Mouse (Mus musculus) hindbrain, embryonic 15.5 days (tissue): Measurements from ENCODE around the gene Tcf7l2. TPM values are rescaled to one million over a fixed set of nuclear protein-coding genes. Genes with fewer than 3 reads are reported as not detected.

Experiments used
- ATAC-seq: fragments of 200-750 bp; cut with Nextera tagmentation; 2 replicates; pipeline ENCODE4 v1.8.0; 2017; ENCODE audit warnings: low read depth, moderate number of reproducible peaks, moderate TSS enrichment; ENCODE audit not compliant: low FRiP score
- H3K27ac ChIP-seq: fragments of 300-500 bp; sonication (generic); replicated peaks from 2 replicates; pipeline ENCODE4 v1.5.1; 2015; ENCODE audit warnings: mild to moderate bottlenecking, inconsistent platforms
- H3K27me3 ChIP-seq: fragments of 300-500 bp; sonication (generic); 2 replicates; pipeline ENCODE4 v1.6.1; 2015; ENCODE audit warnings: control low read depth, inconsistent platforms
- H3K36me3 ChIP-seq: fragments of 300-500 bp; sonication (generic); 2 replicates; pipeline ENCODE4 v1.6.1; 2015; ENCODE audit warnings: control low read depth, inconsistent platforms
- H3K4me1 ChIP-seq: fragments of 300-500 bp; sonication (generic); replicated peaks from 2 replicates; pipeline ENCODE4 v1.6.1; 2015; ENCODE audit warnings: control low read depth, inconsistent platforms
- H3K4me2 ChIP-seq: fragments of 300-500 bp; sonication (generic); 2 replicates; pipeline ENCODE4 v1.6.1; 2015; ENCODE audit warnings: moderate library complexity, mild to moderate bottlenecking, inconsistent platforms
- H3K4me3 ChIP-seq: fragments of 300-500 bp; sonication (generic); 2 replicates; pipeline ENCODE4 v1.5.1; 2015; ENCODE audit warnings: mild to moderate bottlenecking, inconsistent platforms
- H3K9ac ChIP-seq: fragments of 300-500 bp; sonication (generic); 2 replicates; pipeline ENCODE4 v1.6.1; 2015; ENCODE audit warnings: inconsistent platforms
- H3K9me3 ChIP-seq: fragments of 300-500 bp; sonication (generic); 2 replicates; pipeline ENCODE4 v1.6.1; 2016; ENCODE audit warnings: control low read depth, inconsistent platforms
- WGBS: fragments of 180-500 bp; shearing (Covaris S2); methylation state at CpG from one replicate; pipeline ENCODE4 v1.1.7; 2015; 5-methylcytosine and 5-hydroxymethylcytosine counted together
- polyA plus RNA-seq: library from polyadenylated mRNA; unstranded; fragments of >200 nt; fragmentation: Nextera tagmentation; extraction: Ambion mirVana; gene quantifications from 2 replicates; pipeline ENCODE4 v1.2.1, GENCODE M21; 2015

Gene Tcf7l2
- polyA plus RNA-seq, 1 experiment from 2014 or later: 31.9 TPM

DNA sequence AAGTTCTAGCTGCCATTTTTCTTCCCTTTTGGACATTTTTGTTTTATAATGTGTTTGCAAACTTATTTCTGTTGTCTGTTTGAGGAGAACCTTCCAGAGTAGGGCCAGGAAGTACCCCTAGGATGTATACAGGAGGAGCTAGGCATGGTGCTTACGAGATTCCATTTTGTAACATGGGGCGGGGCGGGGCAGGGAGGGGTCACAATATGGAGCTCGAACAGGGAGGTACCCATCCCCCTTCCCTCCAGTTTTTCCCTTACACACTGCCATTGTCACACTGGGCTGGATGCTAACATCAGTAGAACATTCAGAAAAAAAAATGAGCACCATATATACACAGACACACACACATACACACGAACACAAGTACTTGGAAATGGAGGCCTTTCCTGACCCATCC lies 187.1 kb downstream of the Tcf7l2 start:
- no peak overlapping the region for H3K27ac ChIP-seq

GRCm38 (mm10) chr19:55931642-55932041 lies 190.0 kb downstream of the Tcf7l2 start:
- Histone ChIP-seq H3K36me3 (peaks cover 2% of the 10 kb centered on the region; the same call in 1 of the 2 replicates), H3K4me1 (no peaks in the 10 kb centered on the region), H3K4me2 (no peak overlapping the region), H3K9ac (no peak overlapping the region), H3K4me3 (no peak overlapping the region), H3K9me3 (no peaks in the 10 kb centered on the region), H3K27ac (no peak overlapping the region), H3K27me3 (no peaks in the 10 kb centered on the region)
- 95% methylated on average over 17 of the region's 17 CpGs for WGBS
- no peak for ATAC-seq

More for the DNA sequence above, 187.1 kb downstream of the Tcf7l2 start:
- Histone ChIP-seq H3K9me3 (no peaks in the 10 kb centered on the region), H3K27me3 (no peaks in the 10 kb centered on the region), H3K4me2 (no peak overlapping the region), H3K36me3 (peaks cover 2% of the 10 kb centered on the region; the same call in 1 of the 2 replicates), H3K4me1 (no peaks in the 10 kb centered on the region), H3K9ac (no peak overlapping the region), H3K4me3 (no peak overlapping the region)
- 95% methylated on average over 5 of the region's 5 CpGs for WGBS
- ATAC-seq: no peak

GRCm38 (mm10) chr19:55933947-55934729 lies 192.5 kb downstream of the Tcf7l2 start:
- Histone ChIP-seq H3K27ac (no peak overlapping the region), H3K9ac (no peak overlapping the region), H3K4me2 (no peak overlapping the region), H3K4me3 (no peak overlapping the region), H3K9me3 (no peaks in the 10 kb centered on the region), H3K36me3 (peaks cover 2% of the 10 kb centered on the region; the same call in 1 of the 2 replicates), H3K4me1 (no peaks in the 10 kb centered on the region), H3K27me3 (no peaks in the 10 kb centered on the region)
- WGBS: 40% methylated on average over 7 of the region's 7 CpGs
- ATAC-seq: no peak

GRCm38 (mm10) chr19:55934730-55935003 lies 193.0 kb downstream of the Tcf7l2 start:
- Histone ChIP-seq H3K36me3 (peaks cover 2% of the 10 kb centered on the region; the same call in 1 of the 2 replicates), H3K9ac (no peak overlapping the region), H3K4me3 (no peak overlapping the region), H3K27me3 (no peaks in the 10 kb centered on the region), H3K4me1 (no peaks in the 10 kb centered on the region), H3K9me3 (no peaks in the 10 kb centered on the region), H3K4me2 (no peak overlapping the region), H3K27ac (no peak overlapping the region)
- ATAC-seq: no peak
- 76% methylated on average over 3 of the region's 3 CpGs for WGBS

GRCm38 (mm10) chr19:55937026-55937425 lies 195.4 kb downstream of the Tcf7l2 start:
- no peaks in the 10 kb centered on the region for H3K27me3 ChIP-seq
- WGBS: 94% methylated on average over 3 of the region's 3 CpGs
- no peaks in the 10 kb centered on the region for H3K9me3 ChIP-seq
- no peak overlapping the region for H3K4me2 ChIP-seq
- no peak overlapping the region for H3K4me3 ChIP-seq
- no peak for ATAC-seq
- peaks cover 15% of the 10 kb centered on the region for H3K4me1 ChIP-seq
- no peak overlapping the region for H3K27ac ChIP-seq
- no peaks in the 10 kb centered on the region for H3K36me3 ChIP-seq
- H3K9ac ChIP-seq: no peak overlapping the region

DNA sequence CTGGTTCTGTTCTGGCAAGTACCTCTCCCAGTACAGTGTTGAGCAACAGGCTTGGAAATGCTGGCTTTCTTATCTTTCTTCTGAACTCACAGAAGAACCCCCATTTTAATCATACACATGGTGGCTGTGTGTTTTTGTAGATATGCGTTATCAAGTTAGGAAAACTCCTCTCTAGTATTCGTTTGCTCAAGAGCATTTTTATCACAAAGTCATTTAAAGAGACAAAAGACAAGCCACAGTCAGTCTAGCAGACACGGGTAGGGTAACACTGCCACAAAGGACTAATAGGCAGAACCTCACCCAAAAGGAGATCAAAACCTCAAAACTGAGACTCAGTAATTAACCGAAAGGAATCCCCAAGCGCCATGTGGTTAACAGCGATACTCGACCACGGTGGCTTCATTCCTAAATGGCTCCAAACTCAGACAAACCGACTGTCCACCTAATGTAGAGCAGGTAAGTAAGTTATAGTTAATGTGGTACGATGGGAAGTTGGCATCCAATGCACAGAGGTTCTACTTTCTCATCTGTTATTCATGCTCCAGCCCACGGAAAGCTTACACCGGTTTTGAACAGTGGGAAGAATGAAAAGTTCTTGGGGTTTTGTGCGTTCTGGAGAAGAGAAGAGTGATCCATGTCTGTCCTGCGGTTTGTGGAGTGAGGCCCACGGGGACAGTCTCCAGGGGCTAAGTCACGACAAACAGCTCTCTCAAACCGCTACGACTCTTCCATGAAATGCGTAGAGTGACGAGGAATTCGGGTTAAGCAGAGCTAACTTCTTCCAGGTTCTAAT lies 196.8 kb downstream of the Tcf7l2 start:
- ATAC-seq: no peak
- no peaks in the 10 kb centered on the region for H3K27me3 ChIP-seq
- 95% methylated on average over 21 of the region's 21 CpGs for WGBS

GRCm38 (mm10) chr19:55939090-55939489 lies 197.5 kb downstream of the Tcf7l2 start:
- H3K4me2 ChIP-seq: no peak overlapping the region
- H3K27me3 ChIP-seq: no peaks in the 10 kb centered on the region
- no peaks in the 10 kb centered on the region for H3K9me3 ChIP-seq
- ATAC-seq: no peak
- no peak overlapping the region for H3K4me3 ChIP-seq
- 91% methylated on average over 5 of the region's 5 CpGs for WGBS
- H3K4me1 ChIP-seq: peaks cover 15% of the 10 kb centered on the region
- H3K27ac ChIP-seq: no peak overlapping the region
- H3K36me3 ChIP-seq: no peaks in the 10 kb centered on the region
- H3K9ac ChIP-seq: no peak overlapping the region

More for the DNA sequence above, 196.8 kb downstream of the Tcf7l2 start:
- Histone ChIP-seq H3K9me3 (no peaks in the 10 kb centered on the region), H3K36me3 (no peaks in the 10 kb centered on the region), H3K4me2 (no peak overlapping the region), H3K4me1 (peaks cover 15% of the 10 kb centered on the region), H3K9ac (no peak overlapping the region), H3K27ac (no peak overlapping the region), H3K4me3 (no peak overlapping the region)

- H3K4me2 ChIP-seq: no peak overlapping the region
- no peak overlapping the region for H3K9ac ChIP-seq
- WGBS: 86% methylated on average over 4 of the region's 4 CpGs
- no peak overlapping the region for H3K27ac ChIP-seq
- no peak overlapping the region for H3K4me3 ChIP-seq
- H3K4me1 ChIP-seq: peaks cover 15% of the 10 kb centered on the region
- no peaks in the 10 kb centered on the region for H3K36me3 ChIP-seq
- no peak for ATAC-seq
- H3K27me3 ChIP-seq: no peaks in the 10 kb centered on the region
- H3K9me3 ChIP-seq: no peaks in the 10 kb centered on the region
Measured at GRCm38 (mm10) chr19:55939719-55940118, 198.1 kb downstream of the Tcf7l2 start.

DNA sequence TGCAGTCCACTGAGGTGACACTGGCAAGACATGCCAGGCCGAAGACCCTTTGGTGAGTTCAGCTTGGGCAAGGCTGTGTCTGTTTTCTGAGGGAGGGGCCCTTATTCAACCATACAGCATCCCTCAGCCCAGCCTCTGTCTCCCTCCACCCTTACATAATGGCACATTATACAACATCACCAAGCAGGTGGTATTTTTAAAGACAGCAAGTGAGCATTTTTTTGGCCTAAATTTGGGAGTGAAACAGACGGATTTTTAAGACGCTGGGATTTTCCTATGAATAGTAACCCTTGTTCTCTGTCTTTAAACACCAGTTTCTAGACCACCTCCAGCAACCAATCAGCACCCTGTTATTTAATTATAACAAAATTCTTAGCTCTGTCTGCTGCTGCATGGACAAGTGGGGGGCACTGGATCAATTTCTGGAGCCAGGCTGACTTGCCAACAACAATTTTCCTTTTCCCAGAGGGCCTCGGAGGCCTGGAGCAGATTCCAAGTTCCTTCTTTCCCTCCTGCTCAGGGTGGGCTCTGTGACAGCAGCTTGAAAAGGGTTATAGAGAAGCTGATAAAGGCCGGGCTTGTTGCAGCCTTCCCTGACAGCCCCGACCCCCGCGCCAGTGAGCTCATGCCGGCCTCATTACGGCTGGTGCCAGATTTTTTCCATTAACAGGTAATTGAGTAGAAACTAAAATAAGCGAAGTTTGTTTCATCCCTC lies 199.1 kb downstream of the Tcf7l2 start:
- Histone ChIP-seq H3K9ac (no peak overlapping the region), H3K9me3 (no peaks in the 10 kb centered on the region), H3K27me3 (no peaks in the 10 kb centered on the region), H3K4me2 (no peak overlapping the region), H3K4me1 (peaks cover 15% of the 10 kb centered on the region), H3K36me3 (no peaks in the 10 kb centered on the region), H3K27ac (no peak overlapping the region), H3K4me3 (no peak overlapping the region)
- ATAC-seq: peak; percentile 56; the same call in 1 of the 2 replicates
- 35% methylated on average over 11 of the region's 11 CpGs for WGBS

DNA sequence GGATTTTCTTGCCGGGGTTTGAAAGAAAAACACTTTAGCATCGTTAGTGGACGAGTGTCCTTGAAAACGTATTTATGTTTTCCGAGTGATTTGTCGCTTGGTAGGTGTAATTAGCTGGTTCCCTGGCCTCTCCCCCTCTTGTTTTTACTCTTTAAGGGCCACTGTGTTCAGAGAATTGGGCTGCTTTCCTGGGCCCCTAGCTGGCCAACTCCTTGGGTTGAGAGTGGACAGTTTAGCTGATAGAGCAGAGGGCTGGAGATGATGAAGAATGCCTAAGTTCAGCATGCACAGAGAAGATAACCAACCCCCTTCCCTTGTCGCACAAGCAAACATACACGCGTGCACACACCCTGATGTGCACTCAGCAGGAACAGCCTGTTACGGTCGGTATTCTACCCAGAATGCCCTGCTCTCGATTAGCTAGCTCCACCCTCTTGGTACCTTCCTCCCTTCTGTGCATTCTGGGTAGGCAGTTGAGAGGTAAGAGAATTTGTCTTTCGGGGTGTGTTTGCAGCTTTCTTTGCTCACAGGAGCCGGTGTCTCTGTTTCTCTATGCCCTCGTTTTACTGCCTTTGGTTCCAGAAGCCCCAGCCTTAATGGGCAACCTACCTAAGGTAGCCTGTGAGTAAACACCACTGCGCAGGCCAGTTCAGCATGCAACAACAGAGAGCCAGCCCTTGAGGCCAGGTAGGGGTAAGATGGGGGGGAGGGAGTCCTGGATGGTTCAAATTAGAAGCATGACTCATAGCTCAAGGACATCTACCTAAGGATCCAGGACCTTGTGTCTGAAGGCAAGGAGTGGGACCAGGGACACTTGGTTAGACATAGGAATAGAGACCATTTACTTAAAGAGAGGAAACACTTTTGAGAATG lies 199.9 kb downstream of the Tcf7l2 start:
- WGBS: 69% methylated on average over 16 of the region's 16 CpGs
- Histone ChIP-seq H3K27ac (no peak overlapping the region), H3K4me2 (no peak overlapping the region), H3K4me3 (no peak overlapping the region), H3K9ac (no peak overlapping the region), H3K9me3 (no peaks in the 10 kb centered on the region), H3K27me3 (no peaks in the 10 kb centered on the region), H3K4me1 (peaks cover 15% of the 10 kb centered on the region), H3K36me3 (no peaks in the 10 kb centered on the region)
- no peak for ATAC-seq

- Histone ChIP-seq H3K27me3 (no peaks in the 10 kb centered on the region), H3K4me1 (0 out of 2 replicates have a peak, but pooled peaks cover 11% of the 10 kb centered on the region), H3K36me3 (no peaks in the 10 kb centered on the region), H3K9ac (no peak overlapping the region), H3K4me2 (no peak overlapping the region), H3K27ac (no peak overlapping the region), H3K9me3 (no peaks in the 10 kb centered on the region), H3K4me3 (no peak overlapping the region)
- ATAC-seq: no peak; the same call in 1 of the 2 replicates
- WGBS: 74% methylated on average over 5 of the region's 5 CpGs
Measured at GRCm38 (mm10) chr19:55951397-55951796, 209.8 kb downstream of the Tcf7l2 start.
